Mouse (Mus musculus) kidney, adult 2 months (tissue): Measurements from ENCODE around the gene Irs3. TPM values are rescaled to one million over a fixed set of nuclear protein-coding genes. Genes with fewer than 3 reads are reported as not detected.

Source experiments
- DNase-seq: peaks from one replicate; pipeline ENCODE4 v3.0.0; 2021
- H3K27ac ChIP-seq: fragments of 200-500 bp; 2 replicates; pipeline ENCODE4 v1.5.1; 2012; ENCODE audit warnings: low read depth, low read length, control low read depth, inconsistent platforms; ENCODE audit not compliant: insufficient read depth
- H3K27me3 ChIP-seq: fragments of 200-500 bp; replicated peaks from 2 replicates; pipeline ENCODE4 v1.6.1; 2012; ENCODE audit warnings: mild to moderate bottlenecking, moderate library complexity, low read length, inconsistent platforms; ENCODE audit not compliant: control insufficient read depth, insufficient read depth
- H3K36me3 ChIP-seq: fragments of 200-500 bp; 2 replicates; pipeline ENCODE4 v1.6.1; 2012; ENCODE audit warnings: mild to moderate bottlenecking, moderate library complexity, low read length, inconsistent platforms; ENCODE audit not compliant: control insufficient read depth, insufficient read depth
- H3K4me1 ChIP-seq: fragments of 200-500 bp; 2 replicates; pipeline ENCODE4 v1.6.1; 2011; ENCODE audit warnings: low read length; ENCODE audit not compliant: control insufficient read depth, insufficient read depth
- H3K4me3 ChIP-seq: fragments of 200-500 bp; 2 replicates; pipeline ENCODE4 v1.5.1; 2011; ENCODE audit warnings: mild to moderate bottlenecking, low read depth, low read length, control low read depth; ENCODE audit not compliant: insufficient read depth
- CTCF ChIP-seq: fragments of 200-500 bp; conservative IDR thresholded peaks from 2 replicates; pipeline ENCODE4 v1.5.1; 2011; ENCODE audit warnings: low read depth, mild to moderate bottlenecking, control low read depth, low read length, moderate library complexity, mixed read lengths; ENCODE audit not compliant: insufficient read depth, insufficient read length
- POLR2A ChIP-seq: fragments of 200-500 bp; IDR thresholded peaks from one replicate; pipeline ENCODE4 v1.6.1; 2011; ENCODE audit warnings: low read depth, low read length, control low read depth
- WGBS: fragments of 180-500 bp; shearing (Covaris S2); methylation state at CpG from one replicate; pipeline ENCODE4 v1.1.7; 2018; 5-methylcytosine and 5-hydroxymethylcytosine counted together
- polyA plus RNA-seq: library from polyadenylated mRNA; depleted of rRNA; stranded (reverse); fragments of >200 nt; gene quantifications from 2 replicates; pipeline ENCODE4 v1.2.3, GENCODE M21; 2012

Irs3 gene
- polyA plus RNA-seq, 1 experiment: 4.2 TPM

DNA sequence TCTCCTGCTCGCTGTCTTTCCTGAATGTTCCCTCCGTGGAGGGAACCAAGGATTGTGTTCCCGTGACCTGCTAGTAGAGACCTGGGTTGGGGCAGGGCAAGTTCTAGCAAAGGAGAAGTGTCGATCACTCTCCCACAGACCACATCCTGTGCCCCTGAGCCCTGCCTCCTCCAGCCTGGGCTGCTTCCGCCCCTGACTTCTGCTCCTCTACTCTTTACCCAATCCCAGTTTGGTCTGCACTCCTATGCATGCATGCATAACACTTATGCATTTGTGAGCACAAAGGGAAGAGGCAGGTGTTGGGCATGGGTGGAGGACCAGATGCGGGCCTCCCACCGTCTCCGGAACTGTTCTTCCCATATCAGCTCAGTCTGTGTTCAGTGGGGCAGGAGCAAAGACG is 14.3 kb downstream of the Irs3 start:
- TF ChIP-seq POLR2A: no peak
- TF ChIP-seq CTCF: no peak
- Histone ChIP-seq H3K36me3 (no peaks in the 10 kb centered on the region), H3K4me3 (peak overlapping the region; percentile 40), H3K4me1 (peaks cover 18% of the 10 kb centered on the region), H3K27me3 (no peaks in the 10 kb centered on the region), H3K27ac (peak overlapping the region; percentile 93)
- 22% methylated on average over 9 of the region's 9 CpGs for WGBS
- peak; percentile 54 for DNase-seq

DNA sequence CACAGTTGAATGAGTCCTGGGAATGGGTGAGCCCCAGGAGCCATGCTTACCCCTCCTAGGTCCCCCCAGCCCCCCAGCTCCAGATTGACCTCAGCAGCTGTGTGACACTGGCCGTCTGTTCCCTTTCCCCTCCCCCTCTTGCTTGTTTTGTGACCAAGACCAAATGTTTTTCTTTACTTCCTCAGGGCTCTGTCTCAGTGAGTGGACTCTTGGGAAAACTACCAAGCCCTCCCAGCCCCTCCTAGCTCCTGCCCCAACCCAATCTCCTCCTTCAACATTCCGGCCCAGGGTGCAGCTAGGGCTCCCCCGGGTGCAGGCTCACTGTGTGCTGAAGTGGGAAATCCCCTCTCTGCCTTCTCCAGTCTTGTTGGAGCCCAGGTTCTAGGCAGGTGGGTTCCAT is 14.9 kb downstream of the Irs3 start:
- Histone ChIP-seq H3K36me3 (no peaks in the 10 kb centered on the region), H3K4me1 (peaks cover 18% of the 10 kb centered on the region), H3K27ac (peak overlapping the region; percentile 93), H3K4me3 (peak overlapping the region; percentile 86), H3K27me3 (no peaks in the 10 kb centered on the region)
- WGBS: 16% methylated on average over 3 of the region's 3 CpGs
- TF ChIP-seq CTCF (no peak), POLR2A (no peak)
- DNase-seq: peak; percentile 83

DNA sequence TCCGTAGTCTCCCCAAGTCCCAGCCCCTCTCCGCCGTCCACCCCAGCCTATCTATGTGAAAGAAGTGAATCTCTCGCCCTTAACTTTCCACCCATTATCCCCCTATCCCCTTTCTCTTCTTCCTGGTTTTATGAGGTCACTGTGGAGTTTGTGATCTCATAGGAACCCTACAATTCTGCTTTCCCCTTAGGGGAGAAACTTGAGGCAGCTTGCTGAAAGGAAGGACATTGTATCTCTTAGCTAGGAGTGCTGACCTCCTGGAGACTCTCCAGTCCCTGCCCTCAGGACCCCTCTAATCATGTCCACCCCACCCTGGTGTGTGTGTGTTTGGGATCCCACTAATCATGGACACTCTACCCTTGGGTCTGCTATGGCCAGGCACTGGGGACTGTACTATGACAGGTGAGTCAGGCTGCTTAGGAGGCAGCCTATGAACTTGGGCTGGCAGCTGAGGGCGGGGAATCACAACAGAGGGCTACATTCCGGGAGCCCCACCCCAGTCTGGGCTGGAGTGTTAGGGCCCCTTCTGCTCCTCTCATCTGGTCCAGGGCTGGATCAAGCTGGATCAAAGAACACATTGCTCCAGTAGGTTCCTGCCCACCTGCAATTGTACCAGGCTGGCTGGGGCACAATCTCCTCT is 15.5 kb downstream of the Irs3 start:
- Histone ChIP-seq H3K4me3 (peak overlapping the region; percentile 86), H3K4me1 (peaks cover 18% of the 10 kb centered on the region), H3K27me3 (no peaks in the 10 kb centered on the region), H3K36me3 (no peaks in the 10 kb centered on the region), H3K27ac (peak overlapping the region; percentile 93)
- 11% methylated on average over 6 of the region's 6 CpGs for WGBS
- no peak for TF ChIP-seq POLR2A
- TF ChIP-seq CTCF: no peak
- DNase-seq: peak; percentile 76

DNA sequence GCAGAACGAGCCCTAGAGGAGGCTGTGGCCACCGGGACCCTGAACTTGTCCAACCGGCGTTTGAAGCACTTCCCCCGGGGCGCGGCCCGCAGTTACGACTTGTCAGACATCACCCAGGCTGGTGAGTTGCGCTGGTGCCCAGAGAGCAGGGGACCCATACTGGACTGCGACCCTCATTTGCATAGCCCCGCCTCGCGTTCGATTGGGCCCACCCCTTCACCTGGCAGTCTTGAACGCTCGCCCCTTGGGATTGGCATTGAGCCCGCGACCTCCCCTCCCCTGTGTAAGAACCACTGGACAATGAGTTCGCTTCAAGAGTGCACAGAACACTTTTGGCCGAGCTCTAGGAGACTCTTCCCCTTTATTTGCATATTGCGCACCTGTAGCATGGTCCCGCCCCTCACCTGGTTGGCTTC is 16.2 kb downstream of the Irs3 start:
- Histone ChIP-seq H3K36me3 (no peaks in the 10 kb centered on the region), H3K4me3 (peak overlapping the region; percentile 86), H3K27me3 (no peaks in the 10 kb centered on the region), H3K4me1 (peaks cover 18% of the 10 kb centered on the region), H3K27ac (peak overlapping the region; percentile 93)
- peak; percentile 84 for DNase-seq
- TF ChIP-seq POLR2A: no peak
- no peak for TF ChIP-seq CTCF
- under 1% methylated on average over 23 of the region's 23 CpGs for WGBS

DNA sequence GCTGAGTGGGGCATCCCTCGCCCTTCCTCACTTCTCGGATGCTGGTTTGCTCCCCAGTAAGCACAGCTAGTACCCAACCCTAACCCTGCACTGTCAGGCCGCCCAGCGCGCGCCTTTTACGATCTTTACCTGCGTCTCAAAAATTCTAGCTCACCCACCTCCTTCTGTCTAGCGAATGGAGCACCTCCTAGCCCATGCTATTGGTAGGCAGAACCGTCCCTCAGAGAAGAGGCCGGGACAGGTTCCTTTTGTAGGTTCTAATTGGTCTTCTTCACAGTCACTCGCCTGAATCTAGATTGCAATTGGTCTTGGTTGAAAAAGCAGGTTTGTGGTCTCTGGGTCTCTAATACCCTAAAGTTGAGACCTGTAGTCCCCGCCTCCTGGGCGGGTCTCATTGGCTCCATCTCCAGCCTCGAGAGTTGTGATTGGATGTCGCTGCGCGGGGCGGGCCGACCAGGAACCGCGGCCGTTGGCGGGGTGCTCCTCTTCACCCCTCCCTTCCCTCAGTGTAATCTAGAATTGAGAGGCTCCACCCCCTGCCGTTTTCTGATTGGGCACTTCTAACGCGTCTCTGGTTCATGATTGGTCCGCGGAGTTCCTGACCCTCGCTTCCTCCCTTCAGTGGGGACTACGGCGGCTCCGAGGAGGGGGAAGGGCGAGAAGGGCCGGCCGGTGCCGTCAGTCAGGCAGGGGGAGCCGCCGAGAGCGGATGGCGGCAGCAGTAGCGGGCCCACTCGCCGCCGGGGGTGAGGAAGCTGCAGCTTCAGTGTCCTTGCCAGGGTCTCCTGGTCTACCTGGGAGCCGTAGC is 16.8 kb downstream of the Irs3 start, which contains the start of the genes Fbxo24, Lrch4 and Gm20605:
Gene Fbxo24, minus strand, starts transcription at position 505 of the 808 bp plus-strand sequence.
Gene Lrch4, plus strand, starts transcription at position 624 of the 808 bp plus-strand sequence.
Gene Gm20605, plus strand, starts transcription at position 678 of the 808 bp plus-strand sequence.
- Histone ChIP-seq H3K4me1 (peaks cover 12% of the 10 kb centered on the region), H3K36me3 (no peaks in the 10 kb centered on the region), H3K27ac (peak within 1 kb of the TSS; percentile 98), H3K4me3 (peak within 1 kb of the TSS; percentile 86), H3K27me3 (no peaks in the 10 kb centered on the region)
- peak; percentile 100 for DNase-seq
- under 1% methylated on average over 46 of the region's 46 CpGs for WGBS
- TF ChIP-seq POLR2A: peak; percentile 85
- no peak for TF ChIP-seq CTCF

DNA sequence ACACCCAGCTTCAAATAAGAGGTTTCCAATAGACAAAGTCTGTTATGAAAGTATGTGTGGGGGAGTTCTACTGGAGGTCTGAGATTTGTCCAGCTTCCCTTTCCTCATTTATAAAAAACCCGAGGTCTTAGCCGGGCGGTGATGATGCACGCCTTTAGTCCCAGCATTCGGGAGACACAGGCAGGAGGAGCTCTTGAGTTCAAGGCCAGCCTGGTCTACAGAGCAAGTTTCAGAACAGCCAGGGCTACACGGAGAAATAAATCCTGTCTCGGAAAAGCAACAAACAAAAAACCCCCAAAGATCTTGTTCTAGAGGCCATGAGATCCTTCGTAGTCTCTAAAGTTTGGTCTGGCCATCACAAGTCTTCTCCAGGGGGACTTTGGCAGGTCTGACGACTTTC is 17.5 kb downstream of the Irs3 start:
- DNase-seq: peak; percentile 52
- 1% methylated on average over 9 of the region's 9 CpGs for WGBS
- Histone ChIP-seq H3K27ac (peak overlapping the region; percentile 98), H3K27me3 (no peaks in the 10 kb centered on the region), H3K4me1 (peaks cover 5% of the 10 kb centered on the region; the same call in 1 of the 2 replicates), H3K4me3 (peak overlapping the region; percentile 82), H3K36me3 (no peaks in the 10 kb centered on the region)
- no peak for TF ChIP-seq CTCF
- TF ChIP-seq POLR2A: no peak
